Mouse (Mus musculus): ENCODE results near the gene Csta1. TPM values are rescaled to one million over a fixed set of nuclear protein-coding genes. Genes with fewer than 3 reads are reported as not detected.

The Csta1 gene
- polyA plus RNA-seq, 1 experiment from 2014 or later, result not detected

- Histone ChIP-seq H3K27me3 (replicated peaks) (no peaks in the 10 kb centered on the region), H3K9ac (no peak overlapping the region), H3K4me1 (0 out of 2 replicates have a peak, but pooled peaks cover 7% of the 10 kb centered on the region), H3K27ac (no peak overlapping the region), H3K4me2 (no peak overlapping the region), H3K4me3 (no peak overlapping the region), H3K9me3 (replicated peaks) (no peaks in the 10 kb centered on the region), H3K36me3 (peaks cover 66% of the 10 kb centered on the region)
- no peak for ATAC-seq
- 89% methylated on average over 11 of the region's 11 CpGs for WGBS (ENCODE audit: insufficient replicate concordance)
Observed at GRCm38 (mm10) chr16:36090785-36091509, 40.1 kb downstream of the Csta1 start.

- Histone ChIP-seq H3K4me1 (0 out of 2 replicates have a peak, but pooled peaks cover 7% of the 10 kb centered on the region), H3K27me3 (replicated peaks) (no peaks in the 10 kb centered on the region), H3K36me3 (peaks cover 75% of the 10 kb centered on the region), H3K27ac (no peak overlapping the region), H3K4me3 (no peak overlapping the region), H3K9me3 (replicated peaks) (no peaks in the 10 kb centered on the region), H3K9ac (no peak overlapping the region), H3K4me2 (no peak overlapping the region)
- 80% methylated on average over 8 of the region's 8 CpGs for WGBS (ENCODE audit: insufficient replicate concordance)
- ATAC-seq, result no peak
Observed at GRCm38 (mm10) chr16:36089850-36090616, 41.0 kb downstream of the Csta1 start.

GRCm38 (mm10) chr16:36089065-36089464 lies 42.0 kb downstream of the Csta1 start:
- Histone ChIP-seq H3K27ac (no peak overlapping the region), H3K27me3 (replicated peaks) (no peaks in the 10 kb centered on the region), H3K9me3 (replicated peaks) (no peaks in the 10 kb centered on the region), H3K9ac (no peak overlapping the region), H3K4me1 (0 out of 2 replicates have a peak, but pooled peaks cover 7% of the 10 kb centered on the region), H3K4me2 (no peak overlapping the region), H3K36me3 (peaks cover 81% of the 10 kb centered on the region), H3K4me3 (no peak overlapping the region)
- 84% methylated on average over 7 of the region's 7 CpGs for WGBS (ENCODE audit: insufficient replicate concordance)
- no peak for ATAC-seq

- no peaks in the 10 kb centered on the region for H3K9me3 ChIP-seq (replicated peaks)
- H3K4me1 ChIP-seq, result 0 out of 2 replicates have a peak, but pooled peaks cover 7% of the 10 kb centered on the region
- no peak overlapping the region for H3K4me3 ChIP-seq
- 68% methylated on average over 4 of the region's 4 CpGs for WGBS (ENCODE audit: insufficient replicate concordance)
- peak overlapping the region; percentile 36; the same call in 1 of the 2 replicates for H3K27ac ChIP-seq
- ATAC-seq, result peak; percentile 74
- no peak overlapping the region for H3K9ac ChIP-seq
- no peak overlapping the region for H3K4me2 ChIP-seq
- H3K36me3 ChIP-seq, result peaks cover 89% of the 10 kb centered on the region
- no peaks in the 10 kb centered on the region for H3K27me3 ChIP-seq (replicated peaks)
Observed at GRCm38 (mm10) chr16:36087846-36088245, 43.2 kb downstream of the Csta1 start.

GRCm38 (mm10) chr16:36079916-36080315 lies 51.1 kb downstream of the Csta1 start:
- no peak overlapping the region for H3K4me3 ChIP-seq
- no peaks in the 10 kb centered on the region for H3K4me1 ChIP-seq
- H3K9me3 ChIP-seq (replicated peaks), result no peaks in the 10 kb centered on the region
- peaks cover 37% of the 10 kb centered on the region for H3K36me3 ChIP-seq
- H3K27me3 ChIP-seq (replicated peaks), result no peaks in the 10 kb centered on the region
- 89% methylated on average over 3 of the region's 3 CpGs for WGBS (ENCODE audit: insufficient replicate concordance)
- ATAC-seq, result no peak
- no peak overlapping the region for H3K4me2 ChIP-seq
- H3K27ac ChIP-seq, result no peak overlapping the region
- no peak overlapping the region for H3K9ac ChIP-seq

GRCm38 (mm10) chr16:36074772-36075171 lies 56.3 kb downstream of the Csta1 start:
- no peak for ATAC-seq
- no peak overlapping the region for H3K9ac ChIP-seq
- H3K36me3 ChIP-seq, result peaks cover 20% of the 10 kb centered on the region
- peaks cover 15% of the 10 kb centered on the region for H3K4me1 ChIP-seq
- no peaks in the 10 kb centered on the region for H3K9me3 ChIP-seq (replicated peaks)
- no peaks in the 10 kb centered on the region for H3K27me3 ChIP-seq (replicated peaks)
- H3K4me3 ChIP-seq, result no peak overlapping the region
- H3K27ac ChIP-seq, result no peak overlapping the region
- no peak overlapping the region for H3K4me2 ChIP-seq
- 83% methylated on average over 3 of the region's 3 CpGs for WGBS (ENCODE audit: insufficient replicate concordance)

- H3K9ac ChIP-seq, result peak overlapping the region; percentile 90
- no peaks in the 10 kb centered on the region for H3K27me3 ChIP-seq (replicated peaks)
- peak overlapping the region; percentile 85 for H3K4me2 ChIP-seq
- peaks cover 34% of the 10 kb centered on the region for H3K36me3 ChIP-seq
- 20% methylated on average over 8 of the region's 8 CpGs for WGBS (ENCODE audit: insufficient replicate concordance)
- no peak for ATAC-seq
- H3K4me1 ChIP-seq, result peaks cover 38% of the 10 kb centered on the region
- H3K27ac ChIP-seq, result peak overlapping the region; percentile 96
- peak overlapping the region; percentile 84 for H3K4me3 ChIP-seq
- no peaks in the 10 kb centered on the region for H3K9me3 ChIP-seq (replicated peaks)
Observed at GRCm38 (mm10) chr16:36072410-36073011, 58.5 kb downstream of the Csta1 start.

GRCm38 (mm10) chr16:36071450-36072379 lies 59.3 kb downstream of the Csta1 start, which contains the start of the genes Fam162a and Ccdc58:
TSS of gene Fam162a (minus strand) at chr16:36071594.
TSS of gene Ccdc58 (plus strand) at chr16:36071685.
- peak; percentile 92 for ATAC-seq
- H3K36me3 ChIP-seq, result peaks cover 42% of the 10 kb centered on the region
- no peaks in the 10 kb centered on the region for H3K27me3 ChIP-seq (replicated peaks)
- H3K4me3 ChIP-seq, result peak within 1 kb of the TSS; percentile 84
- H3K9me3 ChIP-seq (replicated peaks), result no peaks in the 10 kb centered on the region
- peak within 1 kb of the TSS; percentile 90 for H3K9ac ChIP-seq
- H3K27ac ChIP-seq, result peak within 1 kb of the TSS; percentile 96
- H3K4me2 ChIP-seq, result peak within 1 kb of the TSS; percentile 85
- H3K4me1 ChIP-seq, result peaks cover 46% of the 10 kb centered on the region
- WGBS (ENCODE audit: insufficient replicate concordance), result under 1% methylated on average over 81 of the region's 81 CpGs

GRCm38 (mm10) chr16:36071071-36071449 lies 60.0 kb downstream of the Csta1 start:
- Histone ChIP-seq H3K9me3 (replicated peaks) (no peaks in the 10 kb centered on the region), H3K27me3 (replicated peaks) (no peaks in the 10 kb centered on the region), H3K4me2 (peak overlapping the region; percentile 85), H3K9ac (peak overlapping the region; percentile 90), H3K4me3 (peak overlapping the region; percentile 84), H3K36me3 (peaks cover 44% of the 10 kb centered on the region), H3K27ac (peak overlapping the region; percentile 96), H3K4me1 (peaks cover 47% of the 10 kb centered on the region)
- 0% methylated on average over 16 of the region's 16 CpGs for WGBS (ENCODE audit: insufficient replicate concordance)
- ATAC-seq, result peak; percentile 45

Measured in liver, embryonic 12.5 days (tissue).